Mouse (Mus musculus): ENCODE measurements at regions not wholly inside any gene's neighbourhood (a gene's known extent, or its start where the extent isn't known, plus 50 kb on each side); places are given as distances from the start of the nearest gene placed in this dataset.
"Not testable (repeated sequence)": the region's sequence is repeated elsewhere in the genome, so short reads cannot be mapped to it uniquely, and the experiment has no call there.

DNA sequence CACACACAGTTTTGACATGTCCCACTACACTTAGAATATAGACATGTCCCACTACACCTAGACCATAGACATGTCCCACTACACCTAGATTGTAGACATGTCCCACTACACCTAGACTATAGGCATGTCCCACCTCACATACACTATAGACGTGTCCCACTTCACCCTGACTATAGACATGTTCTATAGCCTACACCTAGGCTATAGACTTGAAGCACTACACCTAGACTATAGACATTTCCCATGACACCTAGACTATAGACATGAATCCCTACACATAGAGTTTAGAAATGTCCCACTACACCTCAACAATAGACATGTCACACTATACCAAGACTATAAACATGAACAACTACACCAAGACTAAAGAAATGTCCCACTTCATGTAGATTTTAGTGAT is 2580.9 kb downstream of the Gm37988 start:
- no peak for DNase-seq (ENCODE audit: low spot score in 2 of 2)

DNA sequence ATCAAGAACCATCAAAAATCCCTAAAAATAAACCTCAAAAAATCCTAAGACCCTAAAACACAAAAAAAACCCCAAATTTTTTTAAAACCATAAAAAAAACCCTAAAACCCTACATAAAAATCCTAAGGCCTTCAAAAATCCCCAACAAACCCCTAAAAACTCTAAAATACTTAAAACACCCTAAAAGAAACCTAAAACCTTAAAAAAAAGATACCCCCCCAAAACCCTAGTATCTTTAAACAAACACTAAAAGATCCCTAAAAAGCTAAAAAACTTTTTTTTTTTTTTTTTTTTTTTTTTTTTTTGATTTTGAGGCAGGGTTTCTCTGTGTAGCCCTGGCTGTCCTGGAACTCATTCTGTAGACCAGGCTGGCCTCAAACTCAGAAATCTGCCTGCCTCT is 2585.8 kb downstream of the Gm37988 start:
- DNase-seq (ENCODE audit: low spot score in 2 of 2) = no peak

DNA sequence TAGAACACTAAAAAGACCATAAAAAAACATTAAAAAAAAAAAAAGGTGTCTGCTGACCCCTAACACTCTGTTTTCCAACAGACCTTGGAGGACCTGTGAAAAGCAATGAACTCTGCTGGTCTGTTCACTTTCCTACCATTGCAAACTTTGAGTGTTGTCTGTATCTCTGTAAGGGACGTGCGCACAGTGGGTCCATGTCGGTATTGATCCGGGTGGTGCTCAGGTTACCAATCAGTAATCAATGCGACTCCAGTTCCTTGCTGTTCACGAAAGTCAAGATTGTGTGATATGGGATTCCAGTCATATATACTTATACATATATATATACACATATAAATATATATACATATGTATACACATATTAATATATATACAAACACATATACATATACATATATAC is 2586.5 kb downstream of the Gm37988 start:
- DNase-seq (ENCODE audit: low spot score in 2 of 2) = no peak

DNA sequence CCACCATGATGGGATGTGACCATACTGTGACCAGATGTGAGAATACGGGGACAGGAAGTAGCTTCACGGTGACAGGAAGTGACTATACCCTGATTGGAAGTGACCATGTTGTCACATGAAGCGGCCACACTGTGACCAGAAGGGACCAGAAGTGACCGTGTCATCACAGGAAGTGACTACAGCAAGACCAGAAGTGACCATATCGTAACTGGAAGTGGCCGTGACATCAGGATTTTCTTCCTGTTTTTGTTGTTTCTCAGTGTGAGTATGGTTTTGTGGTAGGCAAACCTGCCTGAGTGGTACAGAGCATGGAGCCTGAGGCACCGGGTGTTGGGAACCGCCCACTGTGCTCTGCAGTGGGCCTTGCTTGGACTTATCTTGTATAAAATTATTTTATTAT is 2587.8 kb downstream of the Gm37988 start:
- DNase-seq (ENCODE audit: low spot score in 2 of 2) = no peak

DNA sequence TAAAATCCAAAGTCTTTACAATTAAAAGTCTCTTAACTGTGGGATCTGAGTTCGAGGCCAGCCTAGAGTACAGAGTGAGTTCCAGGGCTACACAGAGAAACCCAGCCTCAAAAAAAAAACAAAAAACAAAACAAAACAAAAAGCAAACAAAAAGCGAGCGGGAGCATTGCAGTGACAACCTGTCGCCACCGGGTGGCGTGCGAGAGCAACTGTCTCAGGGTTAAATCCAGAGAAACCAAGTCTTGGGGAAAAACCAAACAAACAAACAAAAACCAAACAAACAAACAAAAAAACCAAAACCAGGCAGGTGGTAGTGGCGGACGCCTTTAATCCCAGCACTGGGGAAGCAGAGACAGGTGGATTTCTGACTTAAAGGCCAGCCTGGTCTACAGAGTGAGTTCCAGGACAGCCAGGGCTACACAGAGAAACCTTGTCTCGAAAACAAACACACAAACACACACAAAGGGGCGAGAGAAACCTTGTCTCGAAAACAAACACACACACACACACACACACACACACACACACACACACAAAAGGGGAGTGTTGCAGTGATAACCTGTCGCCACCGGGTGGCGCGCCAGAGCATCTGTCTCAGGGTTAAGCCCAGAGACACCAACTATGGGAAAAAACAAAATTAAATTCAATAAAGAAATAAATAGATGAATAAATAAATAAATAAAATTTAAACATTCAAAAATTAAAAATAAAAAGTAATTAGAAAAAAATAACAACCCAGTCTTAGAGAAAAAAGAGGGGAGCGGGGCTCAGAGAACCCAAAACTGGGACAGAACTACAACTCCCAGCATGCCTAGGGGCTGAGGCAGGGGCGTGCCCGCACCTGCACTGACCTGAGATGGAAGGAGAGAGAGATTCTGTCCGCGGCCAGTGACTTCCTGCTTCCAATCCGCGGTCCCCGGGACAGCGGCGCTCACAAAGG is 2589.4 kb downstream of the Gm37988 start:
- peak in 1 of 2 experiments; percentile 24 for DNase-seq (ENCODE audit: low spot score in 2 of 2)

DNA sequence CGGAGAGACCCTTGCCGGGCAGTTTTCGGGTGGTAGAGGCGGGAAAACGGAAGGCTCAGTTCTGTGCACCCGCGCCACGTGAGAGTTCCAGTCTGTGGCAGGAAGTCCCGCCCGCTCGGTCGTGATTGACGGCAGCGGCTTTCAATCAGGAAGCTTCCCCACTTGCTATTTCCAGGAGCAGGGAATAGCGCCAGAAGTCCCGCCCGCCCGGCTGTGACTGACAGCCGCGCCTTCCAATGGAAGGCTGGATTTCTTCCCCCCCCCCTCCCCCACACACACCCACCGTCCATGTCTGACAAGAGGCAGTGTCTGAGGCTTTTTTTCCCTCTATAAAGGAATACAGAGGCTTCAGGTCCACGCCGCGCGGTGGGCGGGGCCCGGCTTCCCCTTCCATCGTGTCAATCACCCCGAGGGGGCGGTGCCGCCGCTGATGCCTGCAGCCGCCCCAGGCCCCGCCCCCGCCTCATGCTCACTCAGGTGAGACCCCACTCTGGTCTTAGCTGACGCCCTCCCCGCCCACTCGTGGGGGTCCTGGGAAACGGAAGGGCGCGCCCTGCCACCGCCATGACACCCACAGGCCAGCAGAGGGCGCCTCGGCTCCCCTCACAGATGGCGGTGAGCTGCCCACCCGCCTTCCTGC is 2590.2 kb downstream of the Gm37988 start:
- DNase-seq (ENCODE audit: low spot score in 2 of 2) = peak; percentile 95 to 99

DNA sequence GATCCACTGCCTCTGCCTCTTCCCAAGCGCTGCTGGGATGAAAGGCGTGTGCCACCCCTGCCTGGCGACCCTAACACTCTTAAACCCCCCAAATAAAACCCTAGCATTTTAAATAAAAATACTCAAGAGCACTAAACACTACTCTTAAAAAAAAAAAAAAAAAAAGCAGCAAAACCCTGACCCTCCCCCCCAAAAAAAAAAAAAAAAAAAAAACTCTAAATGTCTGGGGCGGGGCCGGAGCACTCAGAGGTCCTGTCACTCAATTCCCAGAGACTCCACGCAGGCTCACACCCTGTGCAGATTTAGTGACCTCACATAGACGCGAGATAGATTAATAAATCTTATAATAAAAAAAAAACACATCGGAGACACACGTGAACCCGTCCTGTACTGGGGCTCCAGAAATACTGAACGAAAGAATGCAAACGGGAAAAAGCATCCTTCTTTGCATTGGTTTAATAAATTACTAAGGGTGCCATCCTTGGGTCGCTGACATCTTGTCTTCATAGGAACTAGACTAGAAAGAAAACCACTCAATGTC is 2591.1 kb downstream of the Gm37988 start:
- no peak for DNase-seq (ENCODE audit: low spot score in 2 of 2)

DNA sequence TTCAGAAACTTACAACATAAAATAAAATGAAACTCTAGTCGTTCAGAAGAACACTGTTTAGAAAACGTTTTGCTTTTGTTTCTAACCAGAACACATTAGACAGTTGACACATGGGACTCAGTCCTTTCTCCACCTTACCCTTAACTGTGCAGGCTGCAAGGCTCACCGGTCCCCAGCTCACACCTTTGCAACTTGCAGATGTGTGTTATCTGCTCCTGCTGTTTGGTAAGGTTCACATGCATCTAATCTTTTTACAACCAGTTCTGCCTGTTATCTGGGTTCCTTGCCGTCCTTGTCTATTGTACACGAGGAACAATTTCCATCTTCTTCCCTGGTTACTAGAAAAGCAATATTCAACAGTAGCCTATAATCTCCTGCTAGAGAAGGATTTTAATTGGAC is 2598.0 kb downstream of the Gm37988 start:
- DNase-seq (ENCODE audit: low spot score in 2 of 2) = not testable (repeated sequence)

DNA sequence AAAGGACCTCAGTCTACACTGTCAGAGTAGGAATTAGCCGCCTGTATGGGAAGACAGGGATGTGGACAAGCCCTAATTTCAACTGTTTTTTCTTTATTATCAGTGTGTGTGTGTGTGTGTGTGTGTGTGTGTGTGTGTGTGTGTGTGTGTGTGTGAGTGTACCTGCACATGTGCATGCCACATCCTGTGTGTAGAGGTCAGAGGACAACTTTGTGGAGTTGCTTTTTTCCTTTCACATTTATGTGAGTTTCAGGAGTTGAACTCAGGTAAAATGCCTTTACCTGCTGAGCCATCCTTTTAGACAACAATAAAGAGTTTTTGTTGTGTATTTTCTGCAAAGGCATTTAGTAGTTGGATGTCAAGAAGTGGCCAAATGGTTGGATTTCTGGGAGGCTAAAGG is 2606.8 kb downstream of the Gm37988 start:
- DNase-seq (ENCODE audit: low spot score in 2 of 2) = no peak

DNA sequence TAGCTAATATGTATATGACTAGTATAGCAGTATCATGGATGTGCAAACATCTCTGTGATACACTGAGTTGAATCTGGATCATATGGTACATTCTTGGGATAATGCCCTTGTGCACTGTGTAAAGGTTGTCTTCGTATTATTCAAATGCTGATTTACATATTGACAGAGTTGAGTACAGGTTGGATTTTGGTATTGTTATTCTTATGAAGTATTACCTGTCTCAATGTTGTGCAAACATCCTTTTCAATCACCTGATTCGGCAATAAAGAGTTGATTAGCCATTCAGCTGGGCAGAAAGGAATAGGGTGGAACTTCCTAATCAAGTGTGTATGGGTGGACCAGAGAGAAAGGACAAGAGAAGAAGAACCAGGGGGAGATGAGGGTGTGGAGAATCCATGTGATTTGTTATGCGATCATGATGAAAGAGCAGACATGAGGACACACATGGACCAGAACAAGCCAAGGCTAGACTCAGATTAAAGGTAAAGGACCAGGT is 2644.0 kb downstream of the Gm37988 start:
- DNase-seq (ENCODE audit: low spot score in 2 of 2) = no peak

DNA sequence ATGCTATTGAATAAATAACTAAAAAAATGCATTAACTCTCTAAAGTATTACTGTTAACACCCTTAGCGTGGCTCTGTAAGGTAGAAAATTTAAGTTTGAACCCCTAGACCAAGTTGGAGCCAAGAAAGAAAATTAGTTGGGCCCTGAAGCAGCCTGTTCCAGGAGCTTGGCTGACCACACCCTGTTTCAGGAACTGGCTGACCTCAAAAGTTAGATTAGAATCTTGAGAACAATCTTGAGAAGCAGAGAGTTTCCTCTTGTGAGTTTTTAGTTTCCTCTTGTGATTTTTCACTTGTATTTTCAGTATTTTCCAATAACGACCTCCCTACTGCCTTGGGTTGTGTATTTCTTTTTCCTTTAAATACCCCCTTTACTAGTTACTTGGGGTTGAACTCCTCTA is 2647.2 kb downstream of the Gm37988 start:
- DNase-seq (ENCODE audit: low spot score in 2 of 2) = no peak

DNA sequence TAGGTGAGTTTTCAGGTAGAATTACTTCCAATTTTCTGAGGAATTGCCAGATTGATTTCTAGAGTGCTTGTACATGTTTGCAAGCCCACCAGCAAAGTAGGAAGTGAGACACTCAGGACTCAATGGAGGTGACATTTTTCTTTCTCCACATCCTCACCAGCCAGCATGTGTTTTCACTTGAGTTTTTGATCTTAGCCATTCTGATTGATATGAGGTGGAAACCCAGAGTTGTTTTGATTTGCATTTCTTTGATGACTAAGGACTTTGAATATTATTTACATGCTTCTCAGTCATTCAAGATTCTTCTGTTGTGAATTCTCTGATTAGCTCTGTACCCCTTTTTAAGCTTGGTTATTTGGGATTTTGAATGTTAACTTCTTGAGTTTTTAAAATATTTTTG is 2650.2 kb downstream of the Gm37988 start:
- no peak for DNase-seq (ENCODE audit: low spot score in 2 of 2)

DNA sequence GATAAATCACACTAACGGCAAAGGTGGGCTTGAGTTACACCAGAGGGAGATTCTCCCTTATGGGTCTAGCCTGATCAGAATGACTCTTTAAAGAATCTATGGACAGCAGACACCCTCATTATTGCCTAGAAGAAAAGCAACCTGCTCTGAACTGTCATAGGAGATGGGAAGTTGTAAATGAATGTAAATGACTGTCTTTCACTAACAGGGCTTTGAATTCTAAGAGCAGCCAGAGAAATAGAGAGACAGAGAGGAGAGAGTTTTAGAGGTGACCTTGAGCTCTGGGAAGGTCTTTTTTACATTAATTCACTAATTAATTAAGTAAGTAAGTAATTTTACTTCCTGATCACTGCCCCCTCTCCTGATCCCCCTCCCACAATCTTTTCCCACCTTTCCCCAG is 2686.4 kb downstream of the Gm37988 start:
- DNase-seq (ENCODE audit: low spot score in 2 of 2) = no peak

DNA sequence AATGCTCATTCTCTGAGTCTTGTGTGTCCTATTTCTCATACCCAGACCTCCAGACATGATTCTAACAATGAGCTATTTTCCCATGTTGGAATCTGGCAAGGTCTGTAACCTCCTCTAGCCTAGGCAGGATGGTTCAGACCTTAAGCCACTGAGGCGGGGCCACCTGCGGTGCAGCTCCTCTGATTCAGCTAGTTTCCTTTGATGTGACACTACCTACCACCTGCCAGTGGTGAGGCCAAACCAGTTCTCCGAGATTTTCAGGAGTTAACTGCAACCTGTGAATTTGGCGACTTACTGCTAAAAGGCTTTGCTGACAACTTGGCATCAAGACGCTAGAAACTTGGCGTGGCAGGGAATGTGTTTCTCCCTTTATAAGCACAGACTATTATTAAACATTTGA is 2691.3 kb downstream of the Gm37988 start:
- DNase-seq (ENCODE audit: low spot score in 2 of 2) = no peak

DNA sequence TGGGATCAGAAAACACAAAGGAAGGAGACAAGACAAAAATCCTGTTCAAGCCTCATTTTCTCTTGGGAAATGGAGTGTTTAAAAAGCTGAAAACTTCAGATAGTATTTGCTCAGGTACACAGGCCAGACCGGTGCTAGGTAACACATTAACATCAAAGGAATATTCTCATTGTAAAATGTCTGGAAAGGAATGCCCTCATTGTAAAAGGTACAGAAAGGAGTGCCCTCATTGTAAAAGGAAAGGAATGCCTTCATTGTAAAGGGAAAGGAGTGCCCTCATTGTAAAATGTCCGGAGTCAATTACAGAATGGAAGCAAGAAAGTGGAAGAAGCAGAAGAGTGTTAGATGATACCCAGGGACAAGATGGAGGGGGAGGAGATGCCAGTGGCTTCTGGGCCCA is 2694.7 kb downstream of the Gm37988 start:
- no peak for DNase-seq (ENCODE audit: low spot score in 2 of 2)

DNA sequence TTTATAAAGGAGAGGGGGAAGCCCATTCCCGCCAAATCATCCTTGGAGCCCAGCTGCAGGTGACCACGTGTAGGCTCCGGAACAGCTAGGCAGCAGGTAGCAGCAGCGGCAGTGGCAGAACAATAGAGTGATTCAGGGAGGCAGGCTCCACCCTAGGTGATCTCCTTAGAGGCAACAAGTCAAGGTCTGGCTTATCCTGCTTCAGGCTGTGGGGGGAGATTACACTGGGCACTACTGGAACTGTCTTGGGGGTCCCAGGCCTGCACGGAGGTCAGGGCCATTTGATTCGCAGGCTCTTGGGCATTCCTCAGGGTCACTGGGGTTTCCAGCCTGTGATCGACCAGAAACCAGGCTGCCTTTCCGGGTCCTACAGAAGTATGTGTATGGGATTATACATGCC is 2711.1 kb downstream of the Gm37988 start:
- DNase-seq (ENCODE audit: low spot score in 2 of 2) = no peak

DNA sequence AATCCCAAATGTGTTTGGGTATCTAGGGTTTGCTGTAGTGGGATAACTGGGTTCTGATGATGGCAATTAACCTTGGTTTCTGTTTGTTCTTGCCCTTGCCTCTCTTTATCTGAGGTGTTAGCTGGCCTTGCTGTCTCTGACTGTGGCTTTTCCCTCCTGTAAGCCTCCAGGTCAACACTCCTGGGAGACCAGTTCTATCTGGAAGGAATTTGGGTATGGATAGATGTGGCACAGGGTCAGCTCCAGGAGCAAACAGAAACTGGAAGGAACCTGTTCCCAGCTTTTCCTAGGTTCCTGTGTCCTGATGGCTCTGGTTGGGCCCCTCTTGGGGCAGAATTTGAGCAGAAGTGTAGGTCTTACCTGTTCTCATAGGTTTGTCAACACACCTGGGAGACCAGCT is 2725.8 kb downstream of the Gm37988 start:
- no peak for DNase-seq (ENCODE audit: low spot score in 2 of 2)

DNA sequence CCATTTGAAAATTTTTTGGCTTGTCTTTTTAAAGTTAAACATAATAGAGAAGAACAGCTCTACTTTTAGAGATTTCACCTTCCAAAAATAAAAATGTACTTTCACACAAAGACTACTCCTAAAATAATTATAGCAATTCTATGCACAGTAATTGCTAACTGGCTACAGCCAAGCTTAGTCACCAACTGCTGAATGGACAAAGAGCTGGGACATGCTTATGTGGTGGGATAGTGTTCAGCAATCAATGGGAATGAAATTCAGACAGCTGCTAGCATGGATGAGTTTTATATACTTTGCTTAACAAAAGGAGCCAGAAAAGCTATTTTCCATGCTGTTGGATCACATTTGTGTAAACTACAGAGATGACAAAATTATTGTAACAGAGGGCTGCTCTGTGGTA is 2727.5 kb downstream of the Gm37988 start:
- DNase-seq (ENCODE audit: low spot score in 2 of 2) = no peak

DNA sequence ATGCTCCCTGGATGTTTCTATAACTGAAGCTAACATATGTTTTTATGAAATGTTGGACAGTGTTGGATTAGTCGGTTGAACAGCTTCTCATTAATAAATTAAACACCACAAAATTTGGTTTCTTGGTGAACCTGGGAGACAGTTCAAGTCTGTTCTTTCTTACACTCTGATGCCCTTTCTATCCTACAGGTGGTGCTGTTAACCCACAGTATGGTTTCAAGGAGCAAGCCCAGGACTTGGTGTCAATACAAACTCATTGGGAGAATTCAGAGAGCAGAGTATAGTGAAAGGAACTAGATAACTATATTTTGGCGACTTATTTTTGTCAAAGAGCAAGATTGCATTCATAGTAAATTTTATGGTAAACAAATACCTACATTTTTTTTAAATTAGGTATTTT is 2735.8 kb downstream of the Gm37988 start:
- no peak for DNase-seq (ENCODE audit: low spot score in 2 of 2)

DNA sequence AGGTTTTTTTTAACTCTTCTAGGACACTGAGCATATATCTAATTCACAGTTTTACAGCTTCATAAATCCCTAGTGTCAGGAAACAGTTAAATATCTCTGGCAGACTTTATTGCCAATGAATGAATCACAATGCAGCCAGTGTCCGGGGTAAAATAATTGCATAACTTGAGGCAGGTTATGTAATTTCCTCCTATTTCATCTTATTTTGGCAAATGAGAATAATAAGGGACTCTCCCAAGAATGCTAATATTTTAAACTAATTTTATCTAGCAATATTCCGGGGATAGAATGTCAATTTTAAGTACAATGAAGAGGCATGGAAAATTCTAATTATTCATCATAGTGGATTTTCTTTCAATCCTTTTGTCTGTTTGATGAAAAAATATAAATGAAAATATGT is 2740.6 kb downstream of the Gm37988 start:
- DNase-seq (ENCODE audit: low spot score in 2 of 2) = no peak

DNA sequence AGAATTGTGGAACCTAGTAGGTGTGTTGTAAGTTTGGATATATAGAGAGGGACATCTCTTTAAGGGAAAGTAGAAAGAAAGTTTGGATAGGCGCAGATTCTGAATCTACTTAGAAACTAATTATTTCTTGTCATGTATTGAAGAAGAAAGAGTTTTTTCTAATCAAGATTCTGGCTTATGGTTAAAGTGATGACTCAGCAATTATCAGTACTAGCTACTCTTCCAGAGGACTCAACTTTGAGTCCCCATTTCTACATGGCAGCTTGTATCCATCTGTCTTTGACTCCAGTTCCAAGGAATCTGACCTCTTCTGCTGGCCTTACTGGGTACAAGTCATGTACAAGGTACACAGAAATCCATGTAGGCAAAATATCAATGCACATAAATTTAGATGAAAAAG is 2767.1 kb downstream of the Gm37988 start:
- no peak for DNase-seq (ENCODE audit: low spot score in 2 of 2)

DNA sequence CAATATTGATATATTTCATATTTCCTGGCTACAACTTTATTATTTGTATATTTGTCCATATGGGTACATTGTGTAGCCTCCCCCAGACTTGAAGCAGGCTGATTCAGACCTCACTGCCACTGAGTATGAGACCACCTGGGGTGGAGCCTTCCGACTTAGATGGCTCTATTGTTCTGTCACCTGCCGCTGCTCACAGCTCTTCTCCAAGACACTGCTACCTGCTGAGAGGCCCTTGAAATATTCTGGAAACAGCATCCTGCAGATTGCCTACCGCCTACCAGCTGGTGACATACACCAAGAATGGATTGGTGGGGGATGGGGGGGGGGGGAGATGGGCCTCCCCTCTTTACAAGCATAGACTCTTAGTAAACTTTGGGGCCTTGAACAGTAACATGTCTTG is 2778.7 kb downstream of the Gm37988 start:
- no peak for DNase-seq (ENCODE audit: low spot score in 2 of 2)

DNA sequence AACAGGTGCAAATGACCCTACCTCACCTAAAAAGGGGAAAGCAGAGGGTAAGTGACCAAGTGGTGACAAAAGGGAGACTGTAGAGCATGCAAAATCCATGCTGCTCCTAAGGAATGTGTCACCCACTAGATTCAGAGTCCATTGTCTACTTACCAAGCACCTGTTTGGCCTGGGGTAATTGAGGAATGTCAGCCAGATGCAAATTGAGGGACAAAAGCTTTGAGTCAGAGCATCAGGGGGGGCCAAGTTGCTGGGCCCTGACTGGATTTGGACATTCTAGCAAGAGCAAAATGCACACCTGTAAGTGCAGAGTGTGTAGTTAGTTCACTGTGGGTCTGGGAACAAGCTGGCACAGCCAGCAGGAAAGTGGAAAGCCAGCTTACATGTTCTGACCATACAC is 2783.6 kb downstream of the Gm37988 start:
- DNase-seq (ENCODE audit: low spot score in 2 of 2) = no peak
